Mouse (Mus musculus) frontal cortex, postnatal 25 days (tissue): Measurements from ENCODE around the gene Stard7.
"Not testable (repeated sequence)": the region's sequence is repeated elsewhere in the genome, so short reads cannot be mapped to it uniquely, and the experiment has no call there.

Source experiments
- DNase-seq, 2 experiments: peaks; one replicate each; pipeline ENCODE4 v3.0.0; 2022; ENCODE audit warnings: low spot score in 2 of 2

Stard7 gene

GRCm38 (mm10) chr2:127274590-127274989, 4.6 kb downstream of the Stard7 start:
- no peak for DNase-seq

- DNase-seq = no peak
Measured at GRCm38 (mm10) chr2:127275551-127276320, 5.7 kb downstream of the Stard7 start.

GRCm38 (mm10) chr2:127278162-127278561, 8.1 kb downstream of the Stard7 start:
- DNase-seq = no peak

DNA sequence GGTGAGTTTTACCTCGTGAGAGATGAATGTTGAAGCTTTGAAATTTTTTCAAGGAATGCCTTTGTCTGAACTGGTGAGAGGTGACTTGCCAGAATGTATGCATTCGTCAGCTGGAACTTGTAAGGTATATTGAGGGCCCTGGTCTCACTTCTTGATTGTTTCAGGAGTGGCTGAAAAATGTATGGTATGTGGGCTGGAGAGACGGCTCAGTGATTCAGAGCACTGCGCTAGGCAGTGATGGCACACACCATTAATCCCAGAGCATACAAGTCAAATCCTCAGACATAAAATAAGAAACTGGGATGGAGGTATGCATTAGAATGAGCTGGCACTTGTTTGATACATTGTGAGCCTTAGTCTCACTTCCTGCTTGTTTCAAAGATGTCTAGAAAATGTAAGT, 22.2 kb downstream of the Stard7 start:
- DNase-seq = no peak

DNA sequence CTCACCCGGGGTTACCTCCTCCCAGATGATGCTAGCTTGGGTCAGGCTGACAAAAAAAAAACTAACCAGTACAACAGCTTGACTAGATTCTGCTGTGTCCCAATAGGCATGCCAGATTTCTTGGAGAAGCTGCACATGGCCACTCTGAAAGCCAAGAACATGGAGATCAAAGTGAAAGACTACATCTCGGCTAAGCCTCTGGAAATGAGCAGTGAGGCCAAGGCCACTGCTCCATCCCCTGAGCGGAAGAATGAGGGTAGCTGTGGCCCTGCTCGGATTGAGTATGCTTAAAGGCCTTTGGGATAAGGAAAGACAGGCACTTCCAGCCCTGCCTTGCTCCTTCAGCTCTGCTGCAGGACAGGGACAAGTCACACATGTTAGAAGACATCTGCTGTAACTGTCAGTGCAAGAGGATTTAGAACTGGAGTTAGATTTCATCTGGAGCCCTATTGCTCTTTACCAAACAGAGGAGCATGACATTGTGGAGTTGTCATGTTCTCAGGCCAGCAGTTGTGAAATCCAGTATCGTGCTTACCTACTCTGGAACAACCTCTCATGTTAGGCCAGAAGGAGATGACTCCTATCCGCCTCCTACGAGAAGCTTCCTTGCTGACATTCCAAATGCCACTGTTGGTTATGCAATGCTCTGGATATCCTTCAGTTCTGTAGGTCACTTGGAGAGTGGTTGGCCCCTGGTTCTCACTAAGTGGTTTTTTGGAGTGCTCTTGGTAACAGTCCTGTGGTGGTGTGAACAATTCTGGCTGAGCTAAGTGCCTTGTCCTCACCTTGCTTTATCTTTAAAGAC, 27.2 kb downstream of the Stard7 start:
- DNase-seq = no peak

- DNase-seq = no peak
Measured at GRCm38 (mm10) chr2:127298056-127298455, 28.0 kb downstream of the Stard7 start.

DNA sequence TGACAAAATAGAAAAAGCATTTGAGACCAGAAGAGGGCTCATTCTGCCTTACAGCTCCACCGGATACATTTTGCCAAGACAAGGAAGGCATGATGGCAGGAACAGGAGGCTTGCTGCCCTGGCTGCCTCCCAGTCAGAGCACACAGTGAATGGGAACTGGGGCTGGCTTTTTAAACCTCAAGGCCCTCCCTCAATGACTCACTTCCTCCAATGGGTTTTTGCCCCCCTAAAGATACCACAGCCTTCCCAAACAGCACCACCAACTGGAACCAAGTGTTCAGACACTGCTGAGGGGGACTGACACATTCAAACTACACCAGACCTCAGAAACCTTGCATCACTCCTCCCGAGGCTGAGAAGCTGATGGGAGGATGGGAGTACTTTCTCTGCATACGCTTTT, 30.7 kb downstream of the Stard7 start:
- DNase-seq = no peak

DNA sequence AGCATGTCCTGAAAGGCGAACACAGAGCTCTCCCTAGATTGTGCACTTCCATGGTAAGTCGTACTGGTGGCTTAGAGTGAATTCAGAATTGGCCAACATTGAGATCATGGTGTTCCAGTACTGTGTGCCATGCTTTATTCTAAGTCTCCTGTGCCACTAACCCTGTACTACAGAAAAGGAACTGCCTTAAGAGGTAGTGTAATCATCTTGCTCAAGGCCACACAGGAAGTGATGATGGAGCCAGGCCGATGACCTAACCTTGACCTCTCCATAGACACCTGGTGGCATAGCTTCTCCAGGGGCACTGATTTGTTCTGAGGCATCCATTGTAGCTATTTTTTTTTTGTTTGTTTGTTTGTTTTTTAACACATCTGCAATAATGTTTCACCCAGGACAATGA, 31.9 kb downstream of the Stard7 start:
- DNase-seq = no peak

- not testable (repeated sequence) for DNase-seq
Measured at GRCm38 (mm10) chr2:127304192-127304591, 34.2 kb downstream of the Stard7 start.

DNA sequence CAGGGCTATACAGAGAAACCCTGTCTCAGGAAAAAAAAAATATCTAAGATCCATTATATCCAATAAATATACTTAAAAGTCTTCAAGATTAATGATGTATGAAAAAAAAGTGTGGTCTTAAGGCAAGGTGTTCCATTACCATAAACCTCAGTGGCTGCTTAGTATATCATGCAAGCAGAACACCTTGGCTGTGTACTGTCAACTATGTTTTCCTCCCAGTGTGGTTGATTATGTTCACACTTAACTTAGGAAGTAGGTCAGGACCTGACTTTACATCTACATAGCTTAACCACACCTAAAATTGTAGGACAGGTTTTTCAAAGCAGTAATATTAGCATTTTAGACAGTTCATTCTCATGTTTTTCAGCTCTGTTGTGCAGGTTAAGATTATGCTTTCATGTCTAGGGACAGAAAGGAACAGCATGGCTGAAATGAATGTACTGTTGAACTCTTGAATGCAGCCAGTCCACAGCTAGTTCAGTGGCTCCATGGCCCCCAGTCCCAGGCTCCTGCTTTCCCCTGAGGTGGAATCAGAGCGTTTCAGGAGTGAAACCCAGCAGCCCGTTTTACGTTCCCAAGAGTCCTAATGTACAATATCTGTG, 34.7 kb downstream of the Stard7 start:
- no peak for DNase-seq

DNA sequence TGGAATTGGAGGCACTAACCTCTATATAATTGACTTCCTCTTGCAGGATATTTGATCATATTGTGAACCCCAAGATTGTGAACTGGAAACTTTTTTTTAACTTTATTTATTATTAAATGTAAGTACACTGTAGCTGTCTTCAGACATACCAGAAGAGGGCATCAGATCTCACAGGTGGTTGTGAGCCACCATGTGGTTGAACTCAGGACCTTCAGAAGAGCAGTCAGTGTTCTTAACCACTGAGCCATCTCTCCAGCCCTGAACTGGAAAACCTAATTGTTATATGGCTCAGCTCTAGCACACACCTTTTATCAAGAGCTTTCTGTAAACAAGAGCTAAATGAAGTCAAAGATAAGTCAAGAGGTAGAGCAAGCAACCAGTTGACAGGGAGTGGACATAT, 36.1 kb downstream of the Stard7 start:
- DNase-seq = no peak

- DNase-seq = no peak
Measured at GRCm38 (mm10) chr2:127307179-127307578, 37.2 kb downstream of the Stard7 start.

- no peak for DNase-seq
Measured at GRCm38 (mm10) chr2:127308660-127309059, 38.6 kb downstream of the Stard7 start.

GRCm38 (mm10) chr2:127310246-127310645, 40.2 kb downstream of the Stard7 start:
- no peak for DNase-seq

- no peak for DNase-seq
Measured at GRCm38 (mm10) chr2:127310685-127311084, 40.7 kb downstream of the Stard7 start.

- DNase-seq = no peak
Measured at GRCm38 (mm10) chr2:127311193-127311592, 41.2 kb downstream of the Stard7 start.

DNA sequence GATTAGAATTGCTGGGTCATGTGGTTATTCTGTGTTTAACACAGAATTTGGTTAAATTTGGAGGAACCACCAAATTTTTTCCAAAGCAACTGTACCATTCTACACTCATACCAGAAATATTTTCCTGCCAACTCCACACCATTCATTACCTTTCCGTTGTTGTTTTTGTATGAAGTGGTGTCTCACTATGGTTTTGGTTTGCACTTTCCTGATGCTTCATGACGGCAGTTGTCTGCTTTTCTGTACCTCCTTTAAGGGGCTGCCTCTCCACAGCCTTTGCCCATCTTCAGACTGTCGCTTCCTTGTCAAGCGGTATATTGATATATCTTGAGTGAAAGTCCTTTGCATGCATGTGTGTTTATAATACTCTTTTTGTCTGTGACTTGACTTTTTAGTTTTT, 42.8 kb downstream of the Stard7 start:
- DNase-seq = no peak

DNA sequence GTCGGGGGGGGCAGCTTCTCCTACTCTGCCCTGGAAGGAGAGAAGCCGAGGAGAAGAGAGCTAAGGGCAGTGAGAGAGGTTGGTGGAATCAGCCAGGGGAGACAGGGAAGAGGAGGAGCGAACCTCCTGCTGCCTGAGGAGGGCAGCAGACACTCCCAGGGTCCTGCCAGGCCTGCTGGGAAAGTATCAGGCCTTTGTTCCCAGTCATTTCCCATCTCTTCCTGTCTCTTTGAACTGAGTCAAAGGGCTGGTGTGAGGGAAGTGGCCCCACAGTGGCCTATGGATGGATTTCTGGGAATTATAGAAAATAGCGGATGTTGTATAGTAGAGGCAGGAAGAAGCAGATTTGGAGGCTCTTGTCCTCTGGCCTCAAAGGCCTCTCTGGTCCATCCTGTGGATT, 43.9 kb downstream of the Stard7 start:
- no peak for DNase-seq

GRCm38 (mm10) chr2:127314467-127315154, 44.6 kb downstream of the Stard7 start:
- DNase-seq = no peak

DNA sequence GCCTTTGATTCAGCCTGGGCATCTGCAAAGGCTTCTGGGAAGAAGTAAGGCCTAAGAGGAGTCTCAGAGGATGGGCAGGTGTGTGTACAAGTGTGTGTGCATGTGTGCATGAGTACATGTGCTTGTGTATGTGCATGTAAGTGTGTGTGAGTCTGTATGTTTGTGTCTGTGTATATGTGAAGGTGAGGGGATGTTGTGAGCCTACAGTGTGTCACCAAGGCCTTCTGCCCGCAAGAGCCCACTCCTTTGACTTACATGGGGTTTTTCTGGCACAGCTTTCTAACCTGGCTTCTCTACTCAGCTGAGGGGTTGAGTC, 45.1 kb downstream of the Stard7 start:
- no peak for DNase-seq

DNA sequence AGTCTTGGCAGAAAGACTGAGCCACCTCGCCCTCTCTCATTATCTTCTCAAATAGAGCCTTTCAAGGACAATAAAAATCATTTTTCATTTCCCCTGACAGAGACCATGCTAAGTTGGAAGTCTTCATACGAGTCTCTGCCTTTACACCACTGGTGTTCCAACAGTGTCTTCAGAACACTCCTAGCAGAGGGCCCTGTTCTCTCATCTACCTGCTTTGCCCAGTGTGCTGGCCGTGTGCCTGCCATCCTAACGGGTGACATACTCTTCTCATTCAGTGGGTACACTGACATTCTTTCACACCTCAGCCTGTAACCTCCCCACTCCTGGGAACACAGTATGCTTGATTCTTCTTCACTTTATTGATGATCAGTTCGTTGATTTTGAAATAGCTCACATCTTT, 46.4 kb downstream of the Stard7 start:
- no peak for DNase-seq

DNA sequence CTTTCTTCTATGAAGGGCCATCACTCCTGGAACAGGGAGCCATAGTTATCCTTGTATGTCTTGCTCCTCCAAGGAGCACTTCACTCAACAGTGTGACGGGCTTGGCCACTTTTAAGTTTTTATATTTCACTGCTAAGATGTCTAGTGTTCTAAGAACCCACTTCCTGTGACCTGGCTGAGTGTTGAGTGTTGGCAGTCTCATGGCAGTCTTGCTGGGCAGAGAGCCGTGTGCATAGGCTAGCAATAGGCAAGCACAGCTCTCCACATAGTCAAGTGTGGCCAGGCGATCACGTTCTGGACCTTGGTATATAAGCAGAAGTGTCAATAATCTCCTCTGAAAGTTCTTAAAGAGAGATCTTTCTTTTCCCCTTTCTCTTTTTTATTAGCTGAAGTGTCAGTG, 48.1 kb downstream of the Stard7 start:
- DNase-seq = no peak
